Mouse (Mus musculus): ENCODE data around the gene Prokr1.

Prokr1 gene

GRCm38 (mm10) chr6:87567686-87568593, 22.6 kb downstream of the Prokr1 start:
- no peak for DNase-seq (ENCODE audit: low spot score in 2 of 2)

GRCm38 (mm10) chr6:87565166-87565565, 25.4 kb downstream of the Prokr1 start:
- no peak for DNase-seq (ENCODE audit: low spot score in 2 of 2)

- DNase-seq (ENCODE audit: low spot score in 2 of 2), result no peak
Observed at GRCm38 (mm10) chr6:87564356-87564755, 26.2 kb downstream of the Prokr1 start.

- DNase-seq (ENCODE audit: low spot score in 2 of 2), result no peak
Observed at GRCm38 (mm10) chr6:87553724-87554123, 36.8 kb downstream of the Prokr1 start.

GRCm38 (mm10) chr6:87552054-87552807, 38.3 kb downstream of the Prokr1 start:
- no peak for DNase-seq (ENCODE audit: low spot score in 2 of 2)

- DNase-seq (ENCODE audit: low spot score in 2 of 2), result no peak
Observed at GRCm38 (mm10) chr6:87547836-87548235, 42.7 kb downstream of the Prokr1 start.

- no peak for DNase-seq (ENCODE audit: low spot score in 2 of 2)
Observed at GRCm38 (mm10) chr6:87547431-87547830, 43.1 kb downstream of the Prokr1 start.

GRCm38 (mm10) chr6:87545331-87546217, 45.0 kb downstream of the Prokr1 start:
- no peak for DNase-seq (ENCODE audit: low spot score in 2 of 2)

- DNase-seq (ENCODE audit: low spot score in 2 of 2), result no peak
Observed at GRCm38 (mm10) chr6:87542027-87542426, 48.5 kb downstream of the Prokr1 start.

GRCm38 (mm10) chr6:87541171-87541571, 49.4 kb downstream of the Prokr1 start:
- DNase-seq (ENCODE audit: low spot score in 2 of 2), result no peak

GRCm38 (mm10) chr6:87538376-87539270, 51.9 kb downstream of the Prokr1 start:
- DNase-seq (ENCODE audit: low spot score in 2 of 2), result no peak

- no peak for DNase-seq (ENCODE audit: low spot score in 2 of 2)
Observed at GRCm38 (mm10) chr6:87537678-87538077, 52.9 kb downstream of the Prokr1 start.

- no peak for DNase-seq (ENCODE audit: low spot score in 2 of 2)
Observed at GRCm38 (mm10) chr6:87536270-87536669, 54.3 kb downstream of the Prokr1 start.

GRCm38 (mm10) chr6:87535651-87536050, 54.9 kb downstream of the Prokr1 start:
- DNase-seq (ENCODE audit: low spot score in 2 of 2), result peak in 1 of 2 experiments; percentile 44

- DNase-seq (ENCODE audit: low spot score in 2 of 2), result no peak
Observed at GRCm38 (mm10) chr6:87534855-87535575, 55.5 kb downstream of the Prokr1 start.

GRCm38 (mm10) chr6:87532953-87533710, 57.4 kb downstream of the Prokr1 start, which contains the start of gene Arhgap25:
Gene Arhgap25, minus strand, starts transcription at chr6:87533259.
- peak; percentile 29 to 45 for DNase-seq (ENCODE audit: low spot score in 2 of 2)

- no peak for DNase-seq (ENCODE audit: low spot score in 2 of 2)
Observed at GRCm38 (mm10) chr6:87531456-87532015, 59.0 kb downstream of the Prokr1 start.

GRCm38 (mm10) chr6:87530386-87530785, 60.2 kb downstream of the Prokr1 start:
- DNase-seq (ENCODE audit: low spot score in 2 of 2), result no peak

Measured in frontal cortex, postnatal 10 days (tissue).